Mouse (Mus musculus) cerebellum, postnatal 14 days (tissue): Measurements from ENCODE around the gene Clstn1.

ENCODE experiments used
- DNase-seq, 2 experiments: peaks; one replicate each; pipeline ENCODE4 v3.0.0; 2021; ENCODE audit warnings: mixed read lengths in 2 of 2

The Clstn1 gene

DNA sequence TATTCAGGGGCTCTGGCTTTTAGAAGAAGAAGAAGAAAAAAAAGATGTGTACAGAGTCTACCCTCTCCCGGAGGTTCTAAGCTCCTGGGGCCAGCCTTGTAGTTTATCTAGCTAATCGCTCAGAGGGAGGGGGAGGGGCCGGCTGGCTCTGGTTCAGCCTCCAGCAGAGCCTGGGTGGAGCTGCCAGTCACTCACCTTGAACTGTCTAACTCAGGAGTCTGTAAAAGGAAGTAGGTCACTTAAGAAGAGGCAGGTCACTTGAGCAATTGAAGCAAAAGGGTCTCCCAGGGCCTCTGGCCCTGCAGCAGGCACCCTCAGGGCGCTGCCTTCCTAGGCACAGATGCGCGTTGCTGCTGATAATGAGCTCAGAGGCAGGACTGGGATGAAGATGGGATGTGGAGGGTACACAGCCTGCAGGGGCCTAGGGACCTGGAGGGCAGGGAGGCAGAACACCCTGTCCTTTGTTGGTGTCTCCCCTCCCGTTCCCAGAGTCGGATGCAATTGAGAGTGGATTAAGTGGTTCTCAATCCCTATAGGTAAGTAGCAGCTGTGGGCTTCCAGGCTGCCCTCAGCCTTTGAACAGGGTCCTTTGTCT is 18.7 kb upstream of the Clstn1 start:
- DNase-seq: peak; percentile 57 to 73

- peak; percentile 39 to 48 for DNase-seq
These were observed 17.6 kb upstream of the Clstn1 start for GRCm38 (mm10) chr4:149568622-149569021.

- DNase-seq: no peak
These were observed 16.3 kb upstream of the Clstn1 start for GRCm38 (mm10) chr4:149569781-149570497.

DNA sequence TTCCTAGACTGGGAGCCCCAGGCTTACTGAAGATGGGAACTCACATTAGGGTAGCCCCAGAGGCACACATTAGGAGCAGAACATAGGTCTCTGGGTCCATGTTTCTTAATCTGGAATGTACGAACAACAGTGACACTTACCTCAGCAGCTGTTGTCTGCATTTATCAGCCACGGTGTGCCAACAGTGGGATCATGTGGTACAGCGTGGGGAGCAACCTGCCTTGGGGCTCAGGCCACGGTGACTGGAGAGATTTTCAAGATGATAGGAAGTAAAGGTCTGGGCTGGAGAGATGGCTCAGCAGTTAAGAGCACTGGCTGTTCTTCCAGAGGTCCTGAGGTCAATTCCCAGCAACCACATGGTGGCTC is 15.8 kb upstream of the Clstn1 start:
- no peak for DNase-seq

- no peak for DNase-seq
These were observed 15.1 kb upstream of the Clstn1 start for GRCm38 (mm10) chr4:149571209-149571608.

DNA sequence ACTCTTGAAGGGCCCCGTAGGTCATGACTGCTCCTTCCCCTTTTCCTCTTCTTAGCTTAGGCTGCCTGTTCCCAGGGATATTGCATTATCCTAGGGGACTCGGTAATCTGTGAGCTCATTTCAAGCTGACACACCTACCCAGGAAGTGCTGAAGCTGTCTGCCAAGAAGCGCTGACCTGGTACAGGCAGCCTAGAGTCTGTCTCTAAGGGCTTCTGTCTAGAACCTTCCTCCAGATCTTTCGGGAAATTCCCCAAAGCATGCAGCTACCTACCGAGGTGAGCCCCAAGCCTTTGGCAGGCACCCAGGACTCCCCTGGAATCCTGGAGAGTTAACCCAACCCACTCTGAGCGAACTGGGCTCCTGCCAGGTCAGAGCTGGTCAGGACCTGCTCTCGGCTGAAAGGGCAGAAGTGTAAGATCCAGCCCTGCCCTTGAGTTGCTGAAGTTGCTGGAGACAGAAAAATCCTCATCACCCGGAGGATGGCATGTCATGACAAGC is 14.6 kb upstream of the Clstn1 start:
- DNase-seq: peak; percentile 35 to 65

DNA sequence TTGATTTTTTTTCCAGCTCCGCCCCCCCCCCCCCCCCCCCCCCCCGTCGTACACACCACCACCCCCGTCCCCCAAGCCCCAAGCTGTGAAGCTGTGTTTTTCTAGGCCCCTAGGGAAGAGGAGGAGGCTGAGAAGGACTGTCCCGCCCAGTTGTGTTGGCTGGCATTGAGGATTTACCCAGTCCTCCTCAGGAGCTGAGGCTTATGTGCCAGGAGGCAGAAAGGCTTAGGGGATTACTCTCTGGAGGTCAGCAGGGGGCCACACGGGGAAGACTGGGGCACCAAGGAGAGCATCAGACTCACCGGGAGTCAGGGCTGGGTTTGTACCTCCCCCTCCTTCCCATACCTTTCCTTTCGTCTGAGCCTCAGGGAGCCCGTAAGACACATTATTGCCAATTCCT is 13.8 kb upstream of the Clstn1 start:
- no peak for DNase-seq

- no peak for DNase-seq
These were observed 13.4 kb upstream of the Clstn1 start for GRCm38 (mm10) chr4:149572851-149573250.

- DNase-seq: no peak
These were observed 11.9 kb upstream of the Clstn1 start for GRCm38 (mm10) chr4:149574391-149574821.

DNA sequence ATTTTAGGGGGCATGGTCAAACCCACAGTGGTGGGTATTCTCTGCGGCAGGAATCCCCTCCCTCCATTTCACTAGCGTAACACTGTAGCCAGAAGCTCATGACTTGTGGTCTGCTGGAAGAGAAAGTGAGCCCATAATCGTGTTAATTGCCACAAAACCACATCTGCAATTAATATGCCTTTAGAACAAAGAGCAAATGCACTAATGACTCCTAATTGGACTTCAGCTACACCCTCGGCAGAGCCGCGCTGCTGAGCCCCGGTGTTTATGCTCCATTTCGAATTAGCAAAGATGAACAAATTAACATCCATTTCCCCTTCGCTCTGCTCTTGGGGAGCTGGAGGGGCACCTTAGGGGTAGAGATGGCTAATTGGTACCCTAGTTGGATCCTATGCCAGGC is 10.2 kb upstream of the Clstn1 start:
- no peak for DNase-seq

- no peak for DNase-seq
These were observed 9.2 kb upstream of the Clstn1 start for GRCm38 (mm10) chr4:149576993-149577548.

DNA sequence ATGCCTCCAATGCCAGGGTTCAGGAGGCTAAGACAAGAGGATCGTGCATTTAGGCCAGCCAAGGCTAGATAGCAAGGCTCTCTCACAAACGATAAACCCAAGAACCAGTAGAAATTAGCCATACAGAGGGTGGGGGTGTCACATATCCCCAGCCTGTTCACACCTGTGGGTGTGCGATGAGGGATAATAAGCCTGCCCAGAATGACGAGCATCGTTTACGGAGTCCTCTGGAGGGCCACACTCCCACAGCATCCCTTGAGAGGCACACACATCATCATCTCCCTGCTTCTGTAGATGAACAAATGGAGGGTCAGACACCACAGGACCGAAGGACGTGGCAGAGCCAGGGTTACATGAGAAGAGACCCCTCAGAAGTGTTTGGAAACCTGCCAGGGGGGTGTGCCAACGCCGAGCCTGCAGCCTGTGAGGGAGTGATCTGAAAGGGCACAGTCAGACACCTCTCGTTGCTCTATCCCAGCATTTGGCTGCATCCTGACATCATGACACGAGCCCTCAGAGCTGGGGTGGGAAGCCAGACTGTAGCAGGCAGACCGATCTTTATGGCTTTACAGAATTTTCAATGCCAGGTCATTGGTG is 8.1 kb upstream of the Clstn1 start:
- peak in 1 of 2 experiments; percentile 60 for DNase-seq

- DNase-seq: no peak
These were observed 7.4 kb upstream of the Clstn1 start for GRCm38 (mm10) chr4:149578831-149579230.

- DNase-seq: no peak
These were observed 1.0 kb upstream of the Clstn1 start for GRCm38 (mm10) chr4:149585236-149585635.

- DNase-seq: peak; percentile 81 to 90
These were observed 721 bp downstream of the Clstn1 start for GRCm38 (mm10) chr4:149586783-149587595.

DNA sequence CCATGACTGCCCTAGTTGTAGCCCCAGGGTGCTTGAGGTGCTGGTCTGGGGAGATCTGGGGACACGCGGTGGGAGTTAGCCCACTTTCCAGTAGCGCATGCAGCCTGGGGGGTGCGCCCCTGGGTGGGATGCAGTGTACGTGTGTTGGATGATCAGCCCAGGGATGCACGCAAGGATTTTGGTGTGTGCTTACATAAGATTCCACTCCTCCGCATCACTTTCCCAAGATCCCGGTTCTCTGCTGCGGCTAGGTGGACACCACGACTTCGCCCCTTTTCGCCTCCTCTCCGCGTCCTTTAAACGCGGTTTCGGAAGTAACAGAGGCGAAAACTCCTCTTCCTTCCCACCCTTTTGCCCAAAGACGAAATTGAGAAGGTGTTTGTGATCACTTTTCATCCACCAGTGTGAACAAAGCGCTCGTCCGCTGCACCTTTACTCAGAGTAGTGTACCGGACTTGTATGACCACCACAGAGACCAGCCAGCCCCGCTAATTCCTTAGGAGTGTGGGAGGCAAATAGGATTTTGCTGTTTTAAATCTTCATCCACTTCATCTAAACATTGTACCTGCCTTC is 1.4 kb downstream of the Clstn1 start:
- DNase-seq: no peak

DNA sequence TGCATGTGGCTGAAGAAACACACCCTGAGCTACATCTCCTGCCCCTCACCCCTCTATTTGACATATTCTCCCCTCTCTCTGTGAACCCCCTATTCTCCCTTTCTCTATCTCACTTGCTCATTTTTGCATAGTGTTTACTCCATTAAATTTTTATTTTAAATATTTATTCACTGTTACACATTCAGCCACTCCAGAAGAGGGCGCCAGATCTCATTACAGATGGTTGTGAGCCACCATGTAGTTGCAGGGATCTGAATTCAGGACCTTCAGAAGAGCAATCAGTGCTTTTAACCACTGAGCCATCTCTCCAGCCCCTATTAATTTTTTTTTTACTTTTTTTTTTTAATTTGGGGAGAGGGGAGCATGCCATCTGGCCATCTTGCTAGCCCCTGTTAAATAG is 3.9 kb downstream of the Clstn1 start:
- no peak for DNase-seq

DNA sequence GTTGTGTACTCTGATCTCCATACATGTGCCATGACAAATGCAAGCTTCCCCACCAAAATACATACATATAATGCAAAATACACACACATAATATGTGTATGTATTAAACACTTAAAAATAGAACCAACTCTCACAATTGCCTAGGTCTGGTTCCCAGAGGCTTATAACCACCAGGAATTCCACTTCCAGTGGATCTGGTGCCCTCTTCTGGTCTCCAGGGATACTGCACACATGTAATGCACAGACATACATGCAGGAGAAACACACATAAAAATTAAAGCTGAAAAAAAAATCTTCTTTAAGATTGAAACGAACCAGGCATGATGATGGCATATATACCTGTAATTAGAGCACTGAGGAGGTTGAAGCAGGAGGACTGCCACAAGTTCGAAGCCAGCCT is 5.2 kb downstream of the Clstn1 start:
- peak; percentile 50 to 71 for DNase-seq

GRCm38 (mm10) chr4:149594913-149595581 is 8.8 kb downstream of the Clstn1 start:
- no peak for DNase-seq

- DNase-seq: peak; percentile 51 to 69
These were observed 11.5 kb downstream of the Clstn1 start for GRCm38 (mm10) chr4:149597641-149598208.

DNA sequence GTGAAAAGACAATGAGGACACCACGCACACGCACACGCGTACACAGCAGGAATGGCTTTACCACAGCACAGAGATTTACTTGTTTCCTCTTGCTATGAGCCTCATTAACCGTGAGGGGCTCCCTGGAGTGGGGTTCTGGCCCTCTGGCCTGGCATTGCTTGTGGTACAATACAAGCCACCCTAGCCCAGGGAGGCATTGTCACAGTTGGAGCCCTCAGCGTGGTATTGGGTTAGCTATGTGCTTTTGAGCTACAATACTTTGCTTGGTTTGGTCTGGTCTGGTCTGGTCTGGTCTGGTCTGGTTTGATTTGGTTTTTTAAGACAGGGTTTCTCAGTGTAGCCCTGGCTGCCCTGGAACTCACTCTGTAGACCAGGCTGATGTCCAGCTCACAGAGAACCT is 13.3 kb downstream of the Clstn1 start:
- DNase-seq: no peak

DNA sequence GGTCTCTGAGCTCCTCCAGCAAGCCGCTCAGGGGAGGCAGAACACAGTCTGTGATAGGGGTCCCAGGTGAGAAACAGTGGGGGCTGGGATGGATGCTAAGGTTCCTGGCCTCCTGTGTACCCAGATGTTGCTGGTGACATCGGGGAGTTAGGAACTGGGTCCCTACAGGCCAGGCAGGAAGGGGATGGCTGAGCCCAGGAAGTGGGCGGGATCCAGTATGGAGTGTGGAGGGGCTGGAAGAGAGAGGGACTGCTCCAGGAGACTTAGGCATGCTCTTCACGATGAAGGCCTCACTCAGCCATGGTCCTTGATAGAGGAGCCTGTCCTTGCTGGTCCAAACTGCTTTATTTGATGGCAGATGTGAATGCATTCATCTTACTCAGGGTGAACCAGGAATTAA is 13.9 kb downstream of the Clstn1 start:
- DNase-seq: no peak
